Mouse (Mus musculus) liver, adult 2 months (tissue): ENCODE data around the gene Aox2. TPM values are rescaled to one million over a fixed set of nuclear protein-coding genes. Genes with fewer than 3 reads are reported as not detected.

Source experiments
- DNase-seq: peaks from one replicate; pipeline ENCODE4 v3.0.0-alpha.2; 2011; ENCODE audit warnings: low read depth, low spot score; ENCODE audit errors: extremely low read depth
- H3K27ac ChIP-seq: fragments of 200-500 bp; replicated peaks from 2 replicates; pipeline ENCODE4 v1.5.1; 2012; ENCODE audit warnings: low read depth, mild to moderate bottlenecking, control low read depth, inconsistent platforms, low read length; ENCODE audit not compliant: insufficient read depth
- H3K27me3 ChIP-seq: fragments of 200-500 bp; 2 replicates; pipeline ENCODE4 v1.6.1; 2012; ENCODE audit warnings: mild to moderate bottlenecking, moderate library complexity, low read length, inconsistent platforms; ENCODE audit not compliant: control insufficient read depth, insufficient read depth
- H3K36me3 ChIP-seq: fragments of 200-500 bp; 2 replicates; pipeline ENCODE4 v1.6.1; 2012; ENCODE audit warnings: low read length, inconsistent platforms; ENCODE audit not compliant: control insufficient read depth, insufficient read depth
- H3K4me1 ChIP-seq: fragments of 200-500 bp; 2 replicates; pipeline ENCODE4 v1.6.1; 2011; ENCODE audit warnings: low read length; ENCODE audit not compliant: control insufficient read depth, insufficient read depth
- H3K4me3 ChIP-seq: fragments of 200-500 bp; 2 replicates; pipeline ENCODE4 v1.5.1; 2011; ENCODE audit warnings: low read depth, mild to moderate bottlenecking, control low read depth, low read length, moderate library complexity; ENCODE audit not compliant: insufficient read depth
- H3K79me2 ChIP-seq: fragments of 200-500 bp; 2 replicates; pipeline ENCODE4 v1.6.1; 2012; ENCODE audit warnings: inconsistent platforms, mild to moderate bottlenecking, low read length, moderate library complexity; ENCODE audit not compliant: control insufficient read depth, insufficient read depth
- H3K9ac ChIP-seq: fragments of 200-500 bp; 2 replicates; pipeline ENCODE4 v1.6.1; 2012; ENCODE audit warnings: low read depth, mild to moderate bottlenecking, control low read depth, inconsistent platforms, low read length
- CTCF ChIP-seq: fragments of 200-500 bp; IDR thresholded peaks from 2 replicates; pipeline ENCODE4 v1.5.1; 2011; ENCODE audit warnings: low read depth, low read length, control low read depth
- POLR2A ChIP-seq: fragments of 200-500 bp; IDR thresholded peaks from 2 replicates; pipeline ENCODE4 v1.6.1; 2011; ENCODE audit warnings: low read length, control low read depth; ENCODE audit not compliant: insufficient read depth; ENCODE audit errors: extremely low read depth
- WGBS: fragments of 180-500 bp; shearing (Covaris S2); methylation state at CpG from one replicate; pipeline ENCODE4 v1.1.7; 2018; 5-methylcytosine and 5-hydroxymethylcytosine counted together
- polyA plus RNA-seq: library from polyadenylated mRNA; depleted of rRNA; stranded (reverse); fragments of >200 nt; gene quantifications from 2 replicates; pipeline ENCODE4 v1.2.3, GENCODE M21; 2012
- total RNA-seq: library from RNA; depleted of rRNA; stranded (reverse); fragments of >200 nt; gene quantifications from 2 replicates; pipeline ENCODE4 v1.2.3, GENCODE M21; 2014

Aox2 gene
- total and polyA plus RNA-seq, 2 experiments, result under 0.01 TPM; not detected in 1

- Histone ChIP-seq H3K4me3 (no peak overlapping the region), H3K27me3 (peaks cover 8% of the 10 kb centered on the region; the same call in 1 of the 2 replicates), H3K9ac (no peak overlapping the region), H3K27ac (no peak overlapping the region), H3K4me1 (no peaks in the 10 kb centered on the region), H3K36me3 (no peaks in the 10 kb centered on the region), H3K79me2 (no peaks in the 10 kb centered on the region)
- no peak for DNase-seq
- 69% methylated on average over 13 of the region's 13 CpGs for WGBS
- TF ChIP-seq POLR2A (no peak), CTCF (no peak)
These were observed 13.5 kb downstream of the Aox2 start for GRCm38 (mm10) chr1:58291394-58292300.

GRCm38 (mm10) chr1:58294730-58295129, 16.6 kb downstream of the Aox2 start:
- 85% methylated on average over 5 of the region's 5 CpGs for WGBS
- no peak for DNase-seq
- peaks cover 3% of the 10 kb centered on the region; the same call in 1 of the 2 replicates for H3K27me3 ChIP-seq
- no peak overlapping the region for H3K4me3 ChIP-seq
- H3K36me3 ChIP-seq, result no peaks in the 10 kb centered on the region
- TF ChIP-seq CTCF, result no peak
- TF ChIP-seq POLR2A, result no peak
- H3K4me1 ChIP-seq, result no peaks in the 10 kb centered on the region
- H3K9ac ChIP-seq, result no peak overlapping the region
- H3K79me2 ChIP-seq, result no peaks in the 10 kb centered on the region
- H3K27ac ChIP-seq, result no peak overlapping the region

GRCm38 (mm10) chr1:58296278-58296677, 18.2 kb downstream of the Aox2 start:
- Histone ChIP-seq H3K27me3 (no peaks in the 10 kb centered on the region), H3K9ac (no peak overlapping the region), H3K4me3 (no peak overlapping the region), H3K79me2 (no peaks in the 10 kb centered on the region), H3K36me3 (no peaks in the 10 kb centered on the region), H3K4me1 (no peaks in the 10 kb centered on the region), H3K27ac (no peak overlapping the region)
- TF ChIP-seq CTCF (peak; percentile 93), POLR2A (no peak)
- peak; percentile 72 for DNase-seq
- 9% methylated on average over 7 of the region's 7 CpGs for WGBS

DNA sequence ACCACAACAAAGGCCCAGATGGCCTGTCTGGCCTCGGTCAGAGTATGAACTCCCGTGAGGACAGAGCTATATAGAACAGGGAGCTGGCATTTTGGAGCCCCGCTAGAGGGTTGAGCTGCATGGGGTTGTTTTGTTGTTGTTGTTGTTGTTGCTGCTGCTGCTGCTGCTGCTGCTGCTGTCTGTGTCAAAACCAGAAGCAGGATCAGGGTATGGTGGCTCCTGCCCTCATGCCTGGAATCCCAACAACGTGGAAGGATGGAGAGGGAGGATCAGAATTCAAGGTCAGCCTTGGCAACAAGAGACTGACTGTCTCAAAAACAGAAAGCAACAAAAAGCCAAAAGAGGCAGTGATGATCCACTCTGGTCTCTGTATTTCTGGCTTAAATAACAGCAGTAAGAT, 18.7 kb downstream of the Aox2 start:
- Histone ChIP-seq H3K4me1 (no peaks in the 10 kb centered on the region), H3K79me2 (no peaks in the 10 kb centered on the region), H3K36me3 (no peaks in the 10 kb centered on the region), H3K27ac (no peak overlapping the region), H3K9ac (no peak overlapping the region), H3K4me3 (no peak overlapping the region), H3K27me3 (no peaks in the 10 kb centered on the region)
- WGBS, result 60% methylated on average over 4 of the region's 4 CpGs
- DNase-seq, result no peak
- TF ChIP-seq CTCF, result no peak

- Histone ChIP-seq H3K9ac (no peak overlapping the region), H3K4me3 (no peak overlapping the region), H3K27me3 (no peaks in the 10 kb centered on the region), H3K36me3 (no peaks in the 10 kb centered on the region), H3K79me2 (no peaks in the 10 kb centered on the region), H3K27ac (no peak overlapping the region), H3K4me1 (no peaks in the 10 kb centered on the region)
- no peak for TF ChIP-seq CTCF
- no peak for TF ChIP-seq POLR2A
- no peak for DNase-seq
- 73% methylated on average over 6 of the region's 6 CpGs for WGBS
These were observed 20.2 kb downstream of the Aox2 start for GRCm38 (mm10) chr1:58298347-58298746.

GRCm38 (mm10) chr1:58301073-58301472, 22.9 kb downstream of the Aox2 start:
- Histone ChIP-seq H3K4me1 (no peaks in the 10 kb centered on the region), H3K4me3 (no peak overlapping the region), H3K27ac (no peak overlapping the region), H3K79me2 (no peaks in the 10 kb centered on the region), H3K36me3 (no peaks in the 10 kb centered on the region), H3K27me3 (no peaks in the 10 kb centered on the region), H3K9ac (no peak overlapping the region)
- DNase-seq, result no peak
- TF ChIP-seq CTCF, result no peak
- TF ChIP-seq POLR2A, result no peak
- WGBS, result 92% methylated on average over 7 of the region's 7 CpGs
